Mouse (Mus musculus): ENCODE data around the gene Gm10188.
A peak's percentile ranks its signal among the peaks of the same experiment; 100 is the strongest.

The Gm10188 gene

DNA sequence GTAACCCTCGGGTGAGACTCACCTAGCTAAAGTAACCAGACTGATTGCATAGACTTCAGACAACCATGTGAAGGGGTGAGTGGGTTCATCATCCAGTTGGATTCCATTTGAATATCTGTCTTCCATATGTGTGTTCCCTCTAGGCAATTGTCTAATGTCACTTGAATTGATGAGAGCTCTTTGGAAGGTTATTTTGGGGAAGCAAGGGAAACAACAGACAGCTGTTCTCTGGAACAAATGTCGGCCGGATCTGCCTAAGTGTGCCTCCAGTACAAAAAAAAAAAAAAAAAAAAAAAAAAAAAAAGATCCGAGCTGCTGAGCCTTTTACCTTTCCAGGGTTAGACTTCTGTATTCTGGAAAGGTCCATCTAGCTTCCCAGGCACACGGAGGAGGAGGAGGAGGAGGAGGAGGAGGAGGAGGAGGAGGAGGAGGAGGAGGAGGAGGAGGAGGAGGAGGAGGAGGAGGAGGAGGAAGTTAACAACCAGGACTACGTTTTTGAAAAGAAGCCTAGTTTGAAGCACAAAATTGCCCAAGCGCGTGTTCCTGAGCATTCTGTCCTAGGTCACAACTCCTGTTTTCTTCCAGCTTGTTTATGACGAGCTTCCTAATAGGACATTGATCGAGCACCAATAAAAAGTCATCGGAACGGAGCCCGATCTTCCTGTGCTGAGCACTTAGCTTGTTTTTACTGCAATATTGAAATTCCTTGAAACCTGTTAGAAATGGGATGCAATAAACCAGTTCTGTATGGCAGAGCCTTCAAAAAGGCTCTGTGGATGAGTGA, 3.1 kb downstream of the Gm10188 start:
- no peak for DNase-seq (ENCODE audit: low spot score in 2 of 2)

DNA sequence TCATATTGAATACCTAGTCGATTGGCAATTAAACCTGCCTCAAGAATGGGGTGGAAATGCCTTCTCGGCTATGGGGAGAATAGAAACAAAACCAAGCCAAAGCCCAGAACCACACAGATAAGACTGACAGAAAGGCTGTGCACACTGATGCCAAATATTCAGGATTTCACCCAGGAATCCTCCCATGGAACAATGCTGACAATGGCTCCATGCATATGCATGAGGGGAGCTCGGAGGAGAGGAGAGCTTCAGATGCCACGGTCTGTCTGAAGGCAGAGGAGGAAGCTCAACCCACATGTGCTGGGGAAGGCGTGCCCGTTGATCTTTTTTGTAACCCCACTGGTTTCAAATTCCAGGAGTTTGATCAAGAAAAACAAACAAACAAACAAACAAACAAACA, 7.4 kb downstream of the Gm10188 start:
- DNase-seq (ENCODE audit: low spot score in 2 of 2): no peak

DNA sequence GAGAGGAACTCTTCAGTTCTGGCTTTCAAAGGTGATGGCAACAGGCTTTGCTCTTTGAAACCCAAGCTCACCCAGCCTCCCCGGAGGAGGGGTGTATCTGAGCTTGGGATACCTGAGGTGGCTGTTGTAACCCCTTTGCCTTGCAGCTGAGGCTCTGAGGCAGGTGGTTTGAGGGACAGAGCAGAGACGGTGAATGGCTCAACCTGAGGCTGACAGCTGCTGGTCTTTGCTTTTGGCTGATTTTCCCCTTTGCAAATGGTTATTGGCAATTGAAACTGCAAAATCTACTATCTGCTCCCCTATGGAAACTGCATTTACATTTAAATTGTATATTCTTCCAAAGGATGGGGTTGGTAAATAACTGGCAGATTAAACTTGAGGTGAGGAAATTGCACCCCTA, 7.9 kb downstream of the Gm10188 start:
- DNase-seq (ENCODE audit: low spot score in 2 of 2): no peak

DNA sequence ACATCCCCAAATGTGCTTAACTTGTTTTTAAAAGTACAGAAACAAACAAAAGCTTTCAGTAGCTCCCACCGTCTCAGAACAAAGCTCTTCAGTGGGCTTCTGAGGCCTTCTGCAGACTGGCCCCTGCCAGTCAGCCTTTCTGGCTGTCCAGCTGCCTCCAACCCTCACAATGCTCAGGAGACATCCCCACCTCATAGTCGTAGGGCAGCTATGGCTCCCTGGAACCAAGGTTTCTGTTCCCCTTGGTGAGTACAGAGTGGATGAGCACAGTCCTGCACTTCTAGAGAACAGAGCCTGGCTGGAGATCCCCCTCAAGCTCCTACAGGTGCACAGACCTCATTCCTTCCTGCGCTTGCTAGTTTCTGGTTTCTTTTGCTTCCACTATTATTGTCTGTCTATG, 13.3 kb downstream of the Gm10188 start:
- DNase-seq (ENCODE audit: low spot score in 2 of 2): no peak

DNA sequence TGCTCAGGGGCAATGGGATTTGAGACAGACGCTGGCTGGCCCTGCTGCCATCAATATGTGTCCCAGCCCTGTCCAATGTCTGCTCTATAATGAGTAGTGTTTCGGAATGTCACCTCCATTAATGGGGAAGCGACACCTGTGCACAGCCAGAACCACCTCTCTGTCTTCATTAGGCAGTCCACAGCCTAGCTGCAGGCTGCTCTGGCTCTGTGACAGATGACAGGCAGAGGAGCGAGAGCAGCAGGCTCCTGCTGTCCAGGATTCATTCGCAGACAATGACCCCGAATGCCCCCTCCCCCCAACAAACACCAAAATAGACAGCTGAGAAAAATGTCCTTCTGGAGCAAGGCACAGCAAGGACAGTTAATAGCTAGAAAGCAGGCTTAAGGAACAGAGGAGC, 16.5 kb downstream of the Gm10188 start:
- DNase-seq (ENCODE audit: low spot score in 2 of 2): no peak

DNA sequence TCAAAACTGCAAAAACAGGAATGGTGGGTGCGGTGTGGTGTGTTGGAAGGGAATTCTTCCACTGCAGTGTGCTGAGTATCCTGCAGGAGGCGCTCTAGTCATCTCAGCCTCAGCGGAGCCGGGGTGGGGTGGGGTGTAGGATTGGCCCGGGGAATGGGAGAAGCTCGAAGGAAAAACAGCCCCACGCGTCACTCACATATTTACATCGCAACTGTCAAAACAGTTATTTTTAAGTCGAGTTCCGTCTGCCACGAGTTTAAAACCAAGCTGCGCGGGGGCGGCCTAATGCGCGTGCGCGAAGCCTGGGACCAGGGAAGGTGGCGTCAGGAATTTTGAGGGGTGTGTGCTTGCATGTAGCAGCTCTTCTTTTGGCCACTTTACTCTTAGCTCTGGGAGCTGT, 17.3 kb downstream of the Gm10188 start:
- DNase-seq (ENCODE audit: low spot score in 2 of 2): peak; percentile 79 to 80

DNA sequence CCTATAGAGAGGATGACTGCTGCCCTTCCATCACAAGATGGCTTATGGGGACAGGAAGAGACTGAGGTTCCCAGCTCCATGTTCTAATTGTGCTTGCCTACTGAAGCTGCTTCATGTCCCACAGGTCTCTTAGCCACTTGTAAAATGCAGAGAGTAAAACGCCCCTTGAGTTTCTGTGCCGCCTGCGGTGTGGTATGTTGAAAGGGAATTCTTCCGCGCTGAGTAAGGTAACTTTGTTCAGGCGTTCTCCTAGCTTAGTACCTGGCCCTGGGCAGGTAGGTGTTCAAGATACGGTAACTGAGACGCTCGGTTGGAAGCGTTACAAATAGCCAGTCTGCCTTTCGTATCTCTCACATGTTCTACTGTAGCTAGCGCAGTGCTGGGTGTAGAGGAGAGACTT, 17.9 kb downstream of the Gm10188 start:
- DNase-seq (ENCODE audit: low spot score in 2 of 2): no peak

DNA sequence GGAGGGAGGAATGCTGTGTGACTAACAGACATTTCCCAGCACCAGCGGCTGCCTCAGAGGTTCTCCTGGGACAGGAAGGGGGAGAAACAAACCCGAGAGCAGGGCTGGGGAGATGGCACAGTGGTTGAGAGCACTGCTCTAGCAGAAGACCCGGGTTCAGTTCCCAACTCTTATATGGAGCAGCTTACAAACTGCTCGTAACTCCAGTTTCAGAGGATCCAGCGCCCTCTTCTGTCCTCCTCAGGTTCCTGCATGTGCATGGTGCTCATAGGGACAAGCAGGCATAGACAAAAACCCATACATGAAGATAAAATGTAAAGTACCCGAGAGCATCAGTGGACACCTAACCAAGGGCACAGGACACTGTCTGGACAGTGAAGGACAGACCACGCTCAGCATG, 18.6 kb downstream of the Gm10188 start:
- no peak for DNase-seq (ENCODE audit: low spot score in 2 of 2)

DNA sequence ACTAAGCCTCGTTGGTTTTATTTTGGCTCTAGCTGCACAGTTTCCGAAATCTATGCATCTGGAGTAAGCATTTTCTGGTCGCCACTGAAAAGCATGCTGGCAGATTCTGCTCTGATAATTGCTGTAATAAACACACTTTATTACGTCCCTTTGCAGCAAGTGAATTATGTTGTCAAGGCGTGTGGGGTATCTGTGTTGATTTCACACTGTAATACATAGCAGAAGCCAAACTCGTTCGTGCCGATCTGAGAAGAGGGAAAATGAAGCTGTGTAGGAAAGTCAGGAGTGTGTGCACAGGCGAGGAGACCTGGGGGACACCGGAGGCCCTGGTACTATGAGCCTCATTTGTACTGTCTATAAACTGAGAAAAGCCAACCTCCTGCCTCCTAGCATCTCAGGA, 20.2 kb downstream of the Gm10188 start:
- DNase-seq (ENCODE audit: low spot score in 2 of 2): no peak

DNA sequence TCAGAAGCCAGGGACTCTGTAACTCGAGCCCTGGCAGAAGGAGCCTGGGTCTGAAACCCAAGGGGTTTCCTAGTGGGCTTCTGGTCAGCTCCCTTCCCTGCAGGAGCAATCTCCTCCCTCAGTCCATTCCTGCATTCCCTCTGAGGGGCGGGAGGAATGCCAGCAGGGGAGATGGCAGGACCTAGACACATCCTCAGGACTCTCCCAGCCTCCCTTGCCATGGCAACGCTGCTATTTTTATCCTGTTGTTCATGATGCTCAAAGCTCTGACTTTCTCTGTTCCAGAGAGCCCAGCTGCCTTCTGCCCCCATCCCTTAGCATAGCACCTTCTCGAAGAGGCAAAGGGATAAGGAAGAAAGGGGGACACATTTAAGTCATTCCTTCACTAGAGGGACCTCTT, 21.4 kb downstream of the Gm10188 start:
- no peak for DNase-seq (ENCODE audit: low spot score in 2 of 2)

DNA sequence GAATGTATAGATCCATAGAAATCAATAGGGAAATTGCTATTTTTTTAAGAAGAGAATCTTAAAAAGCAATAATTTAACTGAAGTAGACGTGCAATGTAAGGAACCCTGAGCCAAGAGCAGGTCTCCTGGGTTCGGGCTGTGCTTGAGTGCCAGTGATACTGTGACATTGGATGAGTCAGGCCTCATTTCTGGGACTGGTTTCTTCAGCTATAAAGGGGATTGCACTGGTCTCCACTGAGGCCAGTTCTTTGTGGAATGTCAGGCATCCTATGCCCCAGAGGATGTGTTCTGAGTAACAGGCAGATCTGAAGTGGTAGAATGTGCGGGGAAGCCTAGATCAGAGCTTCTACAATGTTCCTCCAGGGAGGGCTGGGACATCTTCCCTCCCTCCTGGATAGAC, 22.7 kb downstream of the Gm10188 start:
- no peak for DNase-seq (ENCODE audit: low spot score in 2 of 2)

DNA sequence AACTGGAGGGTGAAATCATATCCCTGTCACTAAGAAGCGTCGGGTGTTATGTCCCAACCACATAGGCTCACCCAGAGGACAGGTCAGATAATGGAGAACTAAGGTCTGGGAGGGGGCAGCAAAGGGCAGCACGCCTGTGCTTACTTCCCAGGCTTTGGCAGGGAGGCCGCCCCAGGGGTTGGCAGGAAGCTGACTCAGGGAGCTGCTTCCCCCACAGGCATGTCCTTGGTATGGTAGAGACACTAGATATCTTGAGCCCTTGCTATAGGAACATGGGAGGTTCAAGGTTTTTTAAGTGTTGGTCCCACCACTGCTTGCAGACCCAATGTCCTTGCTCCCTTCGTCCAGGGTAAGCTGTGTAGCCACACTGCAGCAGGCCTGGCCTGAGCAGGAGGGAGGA, 23.6 kb downstream of the Gm10188 start:
- DNase-seq (ENCODE audit: low spot score in 2 of 2): no peak

DNA sequence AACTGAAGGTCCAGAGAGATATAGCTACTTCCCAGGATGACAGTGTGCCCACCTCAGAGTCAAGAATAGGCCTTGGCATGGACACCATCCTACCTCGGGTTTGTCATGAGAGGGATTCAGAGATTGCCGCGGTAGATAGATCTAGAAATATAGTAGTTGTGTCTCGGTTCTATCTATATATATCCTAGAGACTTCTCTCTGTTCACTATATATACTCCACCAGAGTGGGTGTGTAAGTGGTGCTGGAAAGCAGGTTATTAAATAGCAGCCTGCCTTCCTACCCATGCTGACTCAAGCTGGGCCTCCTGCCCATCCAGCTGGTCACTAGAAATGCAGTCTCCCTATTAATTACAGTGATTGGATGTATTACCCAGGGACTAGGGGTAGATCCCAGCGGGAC, 26.8 kb downstream of the Gm10188 start:
- no peak for DNase-seq (ENCODE audit: low spot score in 2 of 2)

DNA sequence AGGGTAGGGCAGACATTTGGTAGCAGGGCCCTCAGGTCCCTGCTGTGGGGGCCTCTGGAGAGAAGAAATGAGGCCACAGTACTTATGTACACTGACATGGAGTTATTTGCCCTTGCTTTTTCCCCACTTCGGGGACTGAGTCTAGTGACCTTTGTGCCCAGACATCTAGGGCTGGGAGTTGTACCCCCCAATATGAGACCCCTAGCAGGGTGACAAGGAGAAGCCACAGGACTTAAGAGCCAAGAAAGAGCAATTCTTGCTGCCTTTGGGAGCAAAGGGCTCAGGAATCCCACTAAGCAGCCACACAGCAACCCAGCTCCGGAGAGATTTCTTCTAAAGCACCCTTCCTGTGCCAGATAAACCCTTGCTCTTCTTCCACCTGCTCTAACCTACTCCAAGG, 27.6 kb downstream of the Gm10188 start:
- no peak for DNase-seq (ENCODE audit: low spot score in 2 of 2)

DNA sequence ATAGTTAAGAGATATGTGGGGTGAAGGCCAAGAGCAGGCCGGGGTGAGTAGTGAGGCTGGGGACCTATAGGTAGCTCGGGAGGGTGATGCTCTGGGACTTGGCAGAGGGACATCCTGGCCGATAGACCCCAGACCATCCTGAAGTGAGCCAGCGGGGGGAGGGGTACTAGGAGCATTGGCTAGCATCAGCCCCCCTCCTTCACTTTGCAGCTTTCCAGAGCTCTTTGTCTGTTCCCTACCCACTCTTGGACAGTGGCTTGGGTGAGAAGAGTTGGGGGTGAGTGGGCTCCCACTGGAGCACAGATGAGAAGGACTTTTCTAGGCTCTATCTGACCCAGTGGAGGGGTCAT, 28.1 kb downstream of the Gm10188 start:
- DNase-seq (ENCODE audit: low spot score in 2 of 2): no peak

DNA sequence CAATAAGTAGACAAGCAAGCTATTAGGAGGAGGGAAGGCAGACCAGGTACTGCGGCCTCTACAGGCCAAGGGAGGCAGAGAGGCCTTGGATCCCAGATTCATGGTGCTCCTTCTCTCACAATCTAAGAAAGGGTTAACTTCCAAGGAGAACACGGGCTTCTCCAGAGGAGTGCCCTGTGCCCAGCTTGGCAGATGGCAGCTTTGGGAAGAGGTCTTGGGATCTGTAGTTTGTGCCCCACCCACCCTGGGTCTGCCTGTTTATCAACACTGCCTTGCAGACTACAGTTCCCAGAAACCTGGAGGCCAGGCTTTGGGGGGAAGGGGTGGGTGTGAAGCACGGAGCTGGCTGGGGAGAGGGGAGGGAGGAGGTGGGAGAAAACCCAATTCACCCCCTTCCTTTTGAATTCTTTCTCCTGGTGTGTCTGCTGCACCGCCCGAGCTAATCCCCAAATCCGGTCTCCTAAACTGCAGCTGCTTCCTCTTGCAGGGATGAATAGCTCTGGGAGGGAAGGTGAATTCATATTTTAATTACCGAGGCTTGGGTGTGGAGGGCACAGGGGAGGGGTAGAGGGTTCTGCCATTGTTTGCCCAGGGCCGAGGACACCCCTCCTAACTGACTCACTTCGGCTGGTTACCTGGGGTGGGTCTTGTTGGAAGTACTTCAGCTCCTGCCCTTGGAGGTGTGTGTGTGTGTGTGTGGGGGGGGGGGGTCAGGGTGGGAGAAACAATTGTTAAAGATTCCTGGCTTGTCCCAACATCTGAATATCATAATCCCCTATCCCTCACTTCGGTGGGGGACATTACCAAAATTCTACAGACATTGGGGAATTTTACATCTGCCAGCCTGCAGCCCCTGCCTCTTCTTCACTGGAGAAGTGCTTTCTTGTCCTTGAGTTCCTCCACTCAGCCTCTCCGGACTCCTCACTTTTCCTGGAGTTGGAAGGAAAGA, 28.7 kb downstream of the Gm10188 start:
- DNase-seq (ENCODE audit: low spot score in 2 of 2): peak in 1 of 2 experiments; percentile 57

DNA sequence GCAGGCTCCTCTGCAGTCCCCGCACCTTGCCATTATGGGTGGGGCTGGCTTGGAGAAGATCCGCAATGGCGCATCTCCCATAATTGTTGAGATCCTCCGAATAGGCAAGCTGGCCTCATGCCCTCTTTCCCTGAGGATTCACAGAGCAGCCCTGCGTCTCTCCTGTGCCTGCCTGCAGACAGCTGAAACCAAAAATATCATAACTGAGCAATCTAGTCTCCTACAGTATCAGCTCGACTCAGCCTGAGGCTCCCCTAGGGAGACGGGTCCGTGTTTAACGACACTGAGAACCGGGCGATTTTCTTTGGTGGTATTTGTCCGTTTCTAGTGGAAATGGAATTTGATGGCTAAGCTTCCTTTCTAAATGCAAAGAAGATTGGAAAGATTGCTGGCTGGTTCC, 29.6 kb downstream of the Gm10188 start:
- DNase-seq (ENCODE audit: low spot score in 2 of 2): peak in 1 of 2 experiments; percentile 21

DNA sequence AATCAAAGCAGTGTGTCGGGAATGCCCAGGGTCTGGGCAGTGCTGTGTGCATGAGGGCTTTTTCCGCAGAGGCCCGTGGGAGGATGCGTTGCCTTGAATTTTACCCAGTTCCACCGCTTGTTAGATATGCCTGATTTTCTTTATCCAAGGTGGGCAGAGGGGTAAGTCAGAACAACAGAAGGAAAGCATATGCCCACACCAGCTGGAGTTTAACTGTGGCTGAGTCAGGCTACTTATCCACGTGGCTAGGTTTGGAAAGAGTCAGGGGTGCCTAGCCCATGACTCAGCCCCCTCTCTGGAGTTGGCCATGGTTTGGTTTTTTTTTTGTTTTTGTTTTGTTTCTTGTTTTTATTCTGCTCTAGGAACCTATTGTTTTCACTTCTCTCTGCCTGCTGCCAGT, 30.3 kb downstream of the Gm10188 start:
- DNase-seq (ENCODE audit: low spot score in 2 of 2): no peak

DNA sequence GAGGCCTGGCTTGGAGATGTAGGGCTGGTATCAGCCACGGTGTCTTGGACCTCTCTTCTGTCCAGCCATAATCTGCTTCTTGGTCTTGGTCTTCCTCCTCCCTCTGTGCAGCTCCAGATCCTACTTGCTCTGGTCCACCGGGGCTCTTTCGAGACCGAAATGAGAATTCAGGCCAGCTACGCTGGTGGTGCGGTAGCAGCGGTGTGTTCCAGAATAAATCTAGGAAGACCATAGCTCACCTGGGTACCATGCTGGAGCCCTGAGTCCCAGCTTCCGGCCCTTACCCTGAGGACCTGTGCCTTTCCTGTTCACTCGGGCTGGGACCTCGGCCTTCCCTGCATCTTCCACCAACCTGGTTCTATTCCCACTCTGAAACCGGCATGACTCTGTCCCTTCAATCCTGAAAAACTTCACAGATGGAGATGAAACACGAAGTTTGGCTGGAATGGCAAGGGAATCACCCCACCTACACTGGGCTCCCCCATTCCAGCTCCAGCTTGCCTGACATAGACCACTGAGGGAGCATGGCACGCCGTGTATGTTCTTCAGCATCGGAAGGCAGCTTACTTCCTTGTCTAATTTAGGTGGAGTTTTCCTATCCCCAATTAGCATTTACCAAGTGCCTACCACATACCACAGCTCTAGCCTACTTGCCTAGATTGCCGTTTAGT, 31.0 kb downstream of the Gm10188 start:
- no peak for DNase-seq (ENCODE audit: low spot score in 2 of 2)

DNA sequence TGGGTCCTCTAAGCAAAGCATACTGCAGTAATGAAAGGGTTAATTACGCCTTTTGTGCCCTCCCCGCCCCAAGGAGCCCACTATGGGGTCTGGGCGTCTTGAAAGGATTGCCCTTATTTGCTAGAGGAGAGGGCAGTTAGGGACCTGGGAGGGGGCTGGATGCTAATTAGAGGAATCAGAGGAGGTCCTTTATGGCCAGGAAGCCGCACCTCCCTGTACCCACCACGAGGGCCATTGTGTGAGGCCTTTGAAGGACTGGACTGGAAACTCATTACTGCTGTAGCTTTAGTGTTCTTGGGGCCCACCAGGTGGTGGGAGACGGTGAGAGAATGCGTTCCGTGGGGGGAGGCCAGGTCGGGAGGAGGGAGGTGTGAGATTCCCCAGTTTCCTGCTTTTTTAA, 31.9 kb downstream of the Gm10188 start:
- no peak for DNase-seq (ENCODE audit: low spot score in 2 of 2)

DNA sequence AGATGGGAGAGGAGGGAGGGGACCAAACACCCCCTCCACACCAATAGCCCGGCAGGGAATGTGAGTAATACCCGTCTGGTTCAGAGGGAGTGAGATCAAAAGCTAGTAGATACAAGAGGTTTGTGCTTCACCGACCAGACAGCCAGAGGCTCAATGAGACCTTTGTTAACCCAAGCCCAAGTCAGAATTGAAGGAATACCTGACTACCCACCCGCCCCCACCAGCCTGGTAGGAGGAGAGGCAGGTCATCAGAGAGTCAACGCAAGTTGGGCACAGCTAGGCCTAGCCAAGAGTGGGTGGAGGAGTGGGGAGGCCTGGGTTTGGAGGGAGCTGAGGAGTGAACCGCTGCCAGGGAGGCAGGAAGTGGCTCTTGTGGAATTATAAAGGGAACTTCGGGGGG, 33.2 kb downstream of the Gm10188 start:
- no peak for DNase-seq (ENCODE audit: low spot score in 2 of 2)

DNA sequence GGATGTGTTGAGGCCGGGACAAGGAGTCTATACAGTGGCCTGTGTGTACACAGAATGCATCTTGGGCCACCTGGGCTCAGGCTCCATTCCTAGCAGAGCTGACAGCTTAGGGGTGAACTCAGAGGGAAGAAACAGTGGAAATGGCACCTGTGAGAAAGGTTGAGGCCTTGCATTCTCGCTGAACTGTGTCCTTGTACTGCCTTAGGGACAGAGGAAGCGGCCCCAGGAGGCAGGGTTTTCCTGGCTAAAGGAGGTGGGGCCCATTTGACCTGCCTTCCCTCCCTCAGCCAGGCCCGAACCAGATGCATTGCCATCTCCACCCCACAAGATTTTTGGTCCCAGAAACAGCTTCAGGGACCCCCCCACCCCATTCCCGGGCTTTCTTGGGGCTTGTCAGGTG, 33.9 kb downstream of the Gm10188 start:
- DNase-seq (ENCODE audit: low spot score in 2 of 2): no peak

DNA sequence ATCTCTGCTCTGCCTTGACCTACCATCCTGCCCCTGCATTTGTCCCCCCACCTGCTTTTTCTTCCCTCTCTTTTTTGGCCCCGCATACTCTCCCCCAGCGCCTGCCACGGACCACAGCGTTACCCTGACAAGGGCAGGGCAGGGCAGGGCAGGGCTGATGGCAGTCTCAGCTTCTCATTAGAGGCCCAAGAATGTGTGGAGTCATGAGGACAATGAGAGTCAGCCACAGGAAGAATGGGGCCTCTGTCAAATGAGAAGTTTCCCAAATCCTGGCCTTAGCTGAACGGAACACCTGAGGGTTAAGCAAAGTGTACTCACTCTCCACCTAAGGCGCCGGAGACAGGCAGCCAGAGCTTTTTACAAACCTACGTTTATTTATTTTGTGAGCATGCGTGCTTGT, 34.5 kb downstream of the Gm10188 start:
- DNase-seq (ENCODE audit: low spot score in 2 of 2): no peak

Data from frontal cortex, postnatal 25 days (tissue).